Mouse (Mus musculus) lung, postnatal 10 days (tissue): Measurements from ENCODE around the gene Dbndd1.
A peak's percentile ranks its signal among the peaks of the same experiment; 100 is the strongest.
"Not testable (repeated sequence)": the region's sequence is repeated elsewhere in the genome, so short reads cannot be mapped to it uniquely, and the experiment has no call there.

Experiments
- DNase-seq: peaks from one replicate; pipeline ENCODE4 v3.0.0; 2021

Dbndd1 gene

DNA sequence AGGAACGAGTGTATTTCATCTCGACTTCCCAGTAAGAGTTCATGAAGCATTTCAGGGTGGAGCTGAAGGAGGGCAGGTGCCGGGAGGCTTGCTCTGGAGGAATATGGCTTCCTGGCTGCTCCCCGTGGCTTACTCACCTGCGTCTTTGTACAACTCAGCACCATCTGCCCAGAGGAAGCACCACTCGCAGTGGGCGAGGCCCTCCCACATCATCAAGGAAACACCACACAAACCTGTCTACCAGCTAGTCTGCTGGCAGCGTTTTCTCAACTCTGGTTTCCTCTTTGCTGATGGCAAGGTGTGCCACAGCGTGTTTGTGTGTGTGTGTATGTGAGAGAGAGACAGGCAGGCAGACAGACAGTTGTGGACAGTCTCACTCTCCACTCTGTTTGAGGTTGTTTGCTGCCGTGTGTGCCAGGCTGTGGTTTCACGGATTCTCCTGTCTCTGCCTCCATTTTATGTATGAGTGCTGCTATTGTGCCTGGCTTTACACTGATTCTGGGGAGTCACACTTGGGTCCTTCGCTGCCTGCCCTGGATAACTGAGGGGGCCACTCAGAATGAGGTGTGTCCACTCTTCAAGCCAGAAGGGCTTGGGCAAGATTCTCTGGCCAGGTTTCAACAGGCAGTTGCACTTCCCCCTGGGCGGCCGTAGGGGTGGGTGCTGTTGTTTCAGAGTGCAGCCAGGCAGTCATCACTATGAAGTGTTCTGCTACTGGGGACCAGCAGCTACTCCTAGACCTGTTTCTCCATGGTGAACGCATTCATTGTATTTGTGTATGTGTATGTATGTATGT lies 23.8 kb downstream of the Dbndd1 start:
- peak; percentile 43 for DNase-seq

DNA sequence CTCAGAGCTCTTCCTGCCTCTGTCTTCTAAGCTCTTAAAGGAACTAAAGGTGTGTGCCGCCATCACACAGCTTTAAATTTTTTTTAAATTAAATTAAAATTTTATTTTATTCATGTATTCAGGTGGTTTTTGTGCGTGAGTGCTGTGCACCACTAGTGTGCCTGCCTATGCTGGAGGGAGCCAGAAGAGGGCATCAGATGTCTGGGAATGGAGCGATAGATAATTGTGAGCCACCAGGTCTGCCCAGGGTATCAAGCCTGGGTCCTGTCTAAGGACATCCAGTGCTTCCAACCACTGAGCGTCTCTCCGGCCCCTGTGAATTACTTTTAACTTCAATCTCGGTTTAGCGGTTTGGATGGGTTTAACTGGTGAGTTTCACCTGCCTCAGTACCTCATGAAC lies 32.6 kb downstream of the Dbndd1 start:
- peak; percentile 22 for DNase-seq

- peak; percentile 8 for DNase-seq
Measured at GRCm38 (mm10) chr8:123478456-123479218, 36.6 kb downstream of the Dbndd1 start.

DNA sequence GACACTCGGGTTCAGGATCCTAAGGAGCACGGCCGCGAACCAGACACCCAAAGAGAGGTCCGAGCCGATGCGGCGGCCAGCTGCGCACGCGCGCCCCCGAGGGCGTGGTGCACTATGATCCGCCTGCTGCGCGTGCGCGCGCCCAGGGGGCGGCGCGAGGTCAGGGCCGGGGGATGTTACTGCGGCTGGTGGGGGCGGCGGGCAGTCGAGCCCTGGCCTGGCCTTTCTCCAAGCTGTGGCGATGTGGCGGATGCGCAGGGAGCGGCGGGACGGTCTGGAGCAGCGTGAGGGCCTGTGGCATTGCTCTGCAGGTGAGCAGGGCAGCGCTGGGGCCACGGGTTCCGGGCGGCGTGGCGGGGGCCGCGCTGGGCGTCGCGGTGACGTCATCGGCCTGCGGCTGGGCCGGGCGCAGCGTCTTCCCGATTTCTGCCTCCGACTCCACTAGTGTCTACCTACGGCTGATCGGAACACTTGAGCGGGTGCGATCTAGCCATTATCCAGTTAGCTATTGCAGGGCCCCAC lies 37.5 kb downstream of the Dbndd1 start, which contains the start of gene Afg3l1:
Gene Afg3l1, plus strand, starts transcription at position 167 of the 522 bp plus-strand sequence.
- DNase-seq, result peak; percentile 95

- peak; percentile 17 for DNase-seq
Measured at GRCm38 (mm10) chr8:123476911-123477736, 38.1 kb downstream of the Dbndd1 start.

GRCm38 (mm10) chr8:123474549-123474948 lies 40.7 kb downstream of the Dbndd1 start:
- DNase-seq, result not testable (repeated sequence)

DNA sequence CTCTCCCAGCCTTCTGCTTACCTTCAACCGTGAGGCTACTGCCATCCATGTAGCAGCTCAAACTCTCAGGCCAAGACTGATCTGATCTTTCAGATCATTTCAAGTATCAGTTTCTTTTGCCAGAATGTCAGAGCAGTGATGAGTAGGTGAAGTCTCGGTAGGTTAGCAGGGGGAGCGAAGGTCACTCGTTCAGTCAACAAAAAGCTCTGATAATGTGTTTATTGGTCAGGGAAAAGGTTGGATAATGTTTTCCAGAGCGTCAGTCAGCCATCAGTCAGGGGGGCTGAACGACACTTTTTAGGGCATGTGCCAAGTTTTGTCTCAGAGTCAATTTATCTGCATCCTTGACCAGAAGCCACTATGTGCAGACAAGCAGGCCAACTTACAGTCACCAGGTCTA lies 42.3 kb downstream of the Dbndd1 start:
- not testable (repeated sequence) for DNase-seq

DNA sequence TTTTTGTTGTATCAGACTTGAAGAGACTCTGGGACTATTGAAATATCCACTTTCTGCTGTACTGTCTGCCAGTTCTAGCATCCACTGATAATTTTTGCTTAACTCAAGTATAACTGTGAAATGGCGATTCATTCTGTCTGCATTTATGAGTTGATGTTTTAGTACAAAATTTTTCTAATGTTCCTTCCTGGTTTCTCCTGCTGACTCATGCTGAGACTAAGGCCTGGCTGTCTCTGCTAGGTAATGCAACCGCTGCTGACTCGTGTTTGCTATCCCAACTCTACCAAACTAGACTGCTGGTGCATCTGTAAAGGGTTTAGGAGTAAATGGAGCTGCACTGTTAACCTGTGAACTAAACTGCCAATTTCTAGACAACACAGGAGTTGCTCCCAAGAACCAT lies 47.8 kb downstream of the Dbndd1 start:
- no peak for DNase-seq

DNA sequence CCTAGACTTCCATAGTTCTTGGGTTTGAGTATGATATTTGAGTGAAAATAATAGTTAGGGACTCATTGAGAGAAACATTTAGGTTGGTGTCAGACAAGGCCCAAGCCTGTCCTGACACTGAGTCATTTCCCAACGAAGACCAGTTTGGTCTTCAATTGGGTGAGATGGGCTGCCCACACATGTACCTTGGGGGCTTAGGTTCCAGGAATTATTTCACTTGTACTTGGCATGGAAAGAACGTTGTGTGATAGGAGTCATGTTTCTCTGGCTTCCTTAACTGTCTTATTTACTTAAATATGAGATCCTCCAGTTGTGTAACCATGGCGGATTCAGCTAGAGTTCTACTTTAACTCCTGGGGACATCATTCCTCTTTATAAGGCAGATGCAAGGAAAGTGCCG lies 51.6 kb downstream of the Dbndd1 start:
- DNase-seq, result no peak
